Mouse (Mus musculus) brain, adult 2 months (tissue): ENCODE results near the gene Fam181a.

Experiments used
- DNase-seq: peaks from one replicate; pipeline ENCODE4 v3.0.0; 2011; ENCODE audit warnings: low read depth, low spot score

Gene Fam181a

GRCm38 (mm10) chr12:103314640-103315361, 4.0 kb downstream of the Fam181a start:
- DNase-seq = no peak

DNA sequence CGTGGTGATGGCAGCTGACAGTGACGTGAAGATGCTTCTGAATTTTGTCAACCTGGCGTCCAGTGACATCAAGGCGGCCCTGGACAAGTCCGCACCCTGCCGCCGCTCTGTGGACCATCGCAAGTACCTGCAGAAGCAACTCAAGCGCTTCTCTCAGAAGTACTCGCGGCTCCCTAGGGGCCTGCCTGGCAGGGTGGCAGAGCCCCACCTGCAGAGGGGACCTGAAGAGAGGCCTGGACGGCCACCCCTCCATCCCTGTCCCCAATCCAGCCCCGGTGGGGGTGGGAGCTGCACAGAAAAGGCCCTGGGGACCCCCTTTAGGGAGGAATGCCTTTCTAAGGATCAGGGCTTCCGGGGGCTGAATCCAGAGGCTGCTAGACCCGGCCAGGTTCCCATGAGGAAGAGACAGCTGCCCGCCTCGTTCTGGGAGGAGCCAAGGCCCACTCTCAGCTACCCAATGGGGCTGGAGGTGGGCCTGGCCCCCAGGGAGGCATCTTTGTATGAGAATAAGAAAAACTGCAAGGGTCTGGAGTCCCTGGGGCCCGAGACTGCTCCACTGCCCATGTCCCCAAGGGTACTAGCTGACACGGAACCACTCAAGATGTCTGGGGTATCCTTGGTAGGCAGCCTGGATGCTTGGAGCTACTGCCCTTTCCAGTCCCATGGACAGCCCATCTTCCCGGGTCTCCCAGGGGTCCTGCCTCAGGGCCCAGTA, 5.2 kb downstream of the Fam181a start:
- no peak for DNase-seq

DNA sequence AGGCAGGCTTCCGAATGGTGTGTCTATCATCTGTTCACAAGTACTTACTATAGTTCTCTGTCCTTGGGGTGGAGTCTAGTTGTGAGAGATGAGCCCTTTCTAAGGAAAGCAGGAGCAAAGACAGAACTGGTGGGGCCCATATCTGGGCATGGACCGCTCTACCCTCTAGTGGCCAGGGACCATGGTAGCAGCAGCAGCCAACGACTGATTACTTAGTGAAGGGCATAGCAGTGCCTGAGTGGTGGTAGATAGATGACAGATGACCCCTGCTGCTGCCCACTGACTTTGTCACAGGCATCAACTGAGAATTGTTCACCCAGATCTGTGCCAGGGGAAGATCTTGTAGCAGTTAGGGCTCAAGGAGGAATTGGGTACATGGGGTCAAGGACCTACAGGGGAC, 12.0 kb downstream of the Fam181a start:
- DNase-seq = peak; percentile 40

DNA sequence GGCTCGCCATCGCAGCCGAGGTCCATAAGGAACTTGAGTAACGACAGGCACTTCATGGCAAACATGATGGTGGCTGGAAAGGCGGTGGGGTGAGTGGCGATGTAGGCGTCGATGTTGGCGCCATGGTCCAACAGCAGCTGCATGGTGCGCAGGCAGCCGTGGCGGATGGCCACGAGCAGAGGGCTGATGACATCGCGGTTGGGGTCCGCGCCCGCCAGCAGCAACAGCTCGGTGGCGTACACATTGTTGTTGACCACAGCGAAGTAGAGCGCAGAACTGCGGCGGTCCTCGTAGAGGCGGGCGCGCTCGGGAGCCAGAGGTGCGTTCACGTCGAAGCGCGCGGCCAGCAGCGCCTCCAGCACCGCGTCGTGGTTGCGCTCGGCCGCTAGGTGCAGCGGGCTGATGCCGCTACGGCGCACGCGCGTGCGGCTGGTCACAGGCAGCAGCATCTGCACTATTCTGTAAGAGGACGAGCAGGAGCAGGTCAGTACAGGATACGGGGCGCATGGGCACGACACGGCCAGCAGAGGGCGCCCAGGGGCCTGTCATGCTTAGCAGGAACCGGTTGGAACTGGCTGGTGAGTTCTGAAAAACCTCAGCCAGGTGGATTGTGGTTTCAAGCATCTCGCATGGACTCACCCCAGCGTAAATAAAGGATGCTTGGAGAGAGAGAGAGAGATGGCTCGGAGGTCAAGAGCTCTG, 14.5 kb downstream of the Fam181a start:
- peak; percentile 94 for DNase-seq

DNA sequence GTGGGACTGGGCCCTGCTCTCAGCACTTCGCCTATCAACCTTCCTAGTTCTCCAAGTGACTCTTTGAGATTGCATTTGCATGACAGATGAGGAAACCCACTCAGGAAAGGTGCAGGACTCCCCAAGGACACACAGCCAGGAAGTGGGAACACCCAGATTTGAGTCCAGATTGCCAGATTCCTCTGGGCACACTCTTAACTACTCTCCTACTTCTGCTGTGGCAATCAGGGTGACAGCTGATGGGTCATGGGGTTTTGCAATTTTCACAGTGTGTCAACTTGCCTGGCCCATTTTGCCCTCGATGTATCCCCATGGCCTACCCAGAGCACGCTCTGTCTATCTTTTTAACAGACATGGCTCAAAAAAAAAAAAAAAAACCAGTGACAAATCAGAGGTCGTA, 15.8 kb downstream of the Fam181a start:
- no peak for DNase-seq

DNA sequence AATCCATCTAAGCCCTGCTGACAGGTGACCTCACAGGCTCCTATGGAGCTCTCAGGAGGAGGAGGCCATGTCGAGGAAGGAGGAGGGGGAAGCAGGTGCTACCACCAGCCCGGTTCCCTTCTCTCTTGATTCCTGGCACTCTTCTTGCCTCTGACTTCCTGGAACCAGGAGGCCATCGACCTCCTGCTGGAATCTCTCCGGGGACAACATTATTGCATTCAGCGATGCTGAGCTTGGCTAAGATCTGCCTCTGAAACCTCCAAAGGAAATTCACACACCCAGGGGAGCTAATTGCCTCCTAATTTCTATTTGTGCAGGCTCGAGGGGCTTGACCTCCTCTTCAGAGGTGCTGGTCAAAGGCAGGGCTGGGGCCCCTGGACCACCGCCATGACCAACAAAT, 16.3 kb downstream of the Fam181a start:
- DNase-seq = no peak

DNA sequence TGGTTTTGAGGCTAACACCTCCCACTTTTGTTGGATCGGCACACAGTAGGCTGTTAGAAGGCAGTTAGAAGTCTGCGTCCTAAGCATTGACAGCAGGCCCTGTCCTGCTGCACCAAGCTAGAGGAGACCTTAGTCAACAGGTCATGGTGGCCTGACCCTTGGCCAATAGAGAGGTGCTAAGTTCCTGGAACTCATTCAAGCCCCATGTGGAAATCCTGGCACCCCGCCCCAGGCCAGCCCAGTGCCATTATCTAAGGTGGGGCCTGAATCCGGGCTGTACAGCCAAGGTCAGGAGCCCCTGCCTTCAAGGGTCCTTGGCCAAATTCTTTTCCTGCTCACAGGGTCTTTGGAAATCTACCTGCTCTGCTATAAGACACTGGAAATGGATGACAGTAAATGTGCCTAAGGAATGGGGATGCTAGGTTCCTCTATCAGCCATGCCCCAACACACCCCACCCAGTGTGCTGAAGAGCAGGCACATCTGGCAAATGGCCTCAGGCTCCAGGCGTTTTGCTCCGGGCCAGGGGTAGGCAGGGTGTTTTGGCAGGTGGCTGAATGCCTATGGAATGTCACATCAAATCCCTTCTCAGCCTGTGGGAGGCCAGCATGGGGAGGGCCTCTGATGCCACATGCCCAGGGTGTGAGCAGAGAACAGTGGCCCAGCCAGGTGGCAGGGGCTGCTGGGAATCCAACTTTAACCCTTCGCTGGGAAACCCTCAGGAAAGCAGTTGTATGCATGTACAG, 17.8 kb downstream of the Fam181a start:
- no peak for DNase-seq

- DNase-seq = no peak
These were observed 20.7 kb downstream of the Fam181a start for GRCm38 (mm10) chr12:103331491-103331890.

DNA sequence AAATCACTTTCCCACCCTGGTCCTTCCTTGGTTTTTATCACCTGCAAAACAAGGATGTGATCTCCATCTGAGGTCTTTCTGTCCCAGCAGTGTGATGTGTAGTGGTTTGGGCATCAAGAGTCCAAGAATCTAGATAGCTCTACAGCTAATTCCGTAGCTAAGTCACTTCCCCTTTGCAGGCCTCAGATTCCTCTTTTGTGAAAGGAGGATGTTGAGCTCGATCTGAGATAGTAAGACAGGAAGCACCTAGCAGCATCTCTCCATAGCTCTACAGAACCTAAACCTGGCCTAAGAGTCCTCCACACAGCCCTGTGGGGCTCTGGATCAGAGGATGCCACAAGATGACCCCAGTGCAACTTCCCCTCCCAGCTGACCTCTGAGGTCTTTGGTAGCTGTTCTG, 22.1 kb downstream of the Fam181a start:
- no peak for DNase-seq

DNA sequence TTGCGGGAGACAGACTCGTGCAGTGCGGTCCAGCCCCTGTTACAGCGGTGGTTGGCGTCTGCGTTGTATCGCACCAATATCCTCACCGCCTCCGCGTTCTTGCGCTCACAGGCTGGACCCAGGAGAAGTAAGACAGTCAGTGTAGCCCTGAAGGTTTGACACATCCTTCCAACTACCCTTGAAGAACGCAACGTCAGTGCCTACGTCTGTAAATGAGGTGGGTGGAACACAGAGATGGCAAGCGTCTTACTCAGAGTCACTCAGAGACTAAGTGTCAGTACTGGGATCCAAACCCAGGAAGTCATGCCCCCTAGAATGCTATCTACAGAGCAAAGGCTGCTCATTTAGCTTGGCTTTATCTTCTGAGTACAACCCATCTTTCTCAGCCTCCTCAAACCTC, 22.7 kb downstream of the Fam181a start:
- DNase-seq = no peak

GRCm38 (mm10) chr12:103336766-103337165, 26.0 kb downstream of the Fam181a start:
- DNase-seq = no peak

DNA sequence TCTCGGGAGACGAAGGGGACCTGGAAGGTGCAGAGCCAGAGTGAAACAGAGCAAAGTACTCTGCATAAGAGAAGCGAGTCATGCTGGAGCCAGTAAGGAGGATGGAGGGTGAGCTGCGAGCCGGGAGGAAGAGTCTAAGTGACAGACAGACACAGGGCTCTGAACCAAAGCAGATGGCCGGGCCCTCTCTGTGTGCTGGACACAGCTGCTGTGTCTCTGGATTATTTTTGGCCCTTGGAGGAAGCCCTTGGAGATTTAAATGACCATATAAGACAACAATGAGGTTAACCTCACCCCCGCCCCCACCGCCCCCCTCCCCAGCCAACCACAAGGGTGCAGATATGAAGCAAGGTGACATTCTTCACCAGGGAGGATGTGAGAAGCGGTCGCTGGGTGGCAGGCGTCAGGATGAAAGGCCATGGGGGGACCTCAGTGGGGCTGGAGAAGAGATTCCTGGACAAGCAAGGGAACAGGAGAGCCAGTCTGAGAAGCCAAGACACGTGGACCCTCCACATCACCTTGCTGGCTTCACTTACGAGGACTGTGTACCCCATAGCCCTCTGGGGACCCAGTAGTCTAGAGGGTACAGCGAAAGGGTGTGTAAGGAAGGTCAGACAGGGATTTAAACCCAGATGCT, 27.5 kb downstream of the Fam181a start:
- DNase-seq = no peak

GRCm38 (mm10) chr12:103341212-103341611, 30.4 kb downstream of the Fam181a start:
- DNase-seq = no peak

- peak; percentile 58 for DNase-seq
These were observed 32.7 kb downstream of the Fam181a start for GRCm38 (mm10) chr12:103343456-103343855.

DNA sequence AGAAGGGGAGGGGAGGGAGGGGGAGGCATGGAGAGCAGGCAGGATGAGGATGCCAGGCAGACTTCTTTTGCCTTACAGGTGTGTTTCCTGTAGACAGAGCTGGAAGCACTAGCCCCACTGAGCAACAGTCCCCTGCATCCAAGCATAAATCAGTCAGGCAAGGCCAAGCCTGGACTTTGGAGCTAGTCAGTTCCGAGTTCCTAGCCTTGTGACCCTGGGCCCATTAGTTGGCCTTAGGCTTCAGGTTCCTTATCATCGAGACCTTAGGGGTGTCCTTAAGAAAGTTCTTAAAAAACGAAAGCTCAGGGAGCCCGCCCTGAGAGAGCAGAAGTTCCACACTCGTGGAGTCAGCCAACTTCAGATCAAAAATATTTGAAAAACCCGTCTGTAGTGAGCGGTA, 34.2 kb downstream of the Fam181a start:
- no peak for DNase-seq

GRCm38 (mm10) chr12:103346945-103347344, 36.2 kb downstream of the Fam181a start:
- DNase-seq = peak; percentile 87

DNA sequence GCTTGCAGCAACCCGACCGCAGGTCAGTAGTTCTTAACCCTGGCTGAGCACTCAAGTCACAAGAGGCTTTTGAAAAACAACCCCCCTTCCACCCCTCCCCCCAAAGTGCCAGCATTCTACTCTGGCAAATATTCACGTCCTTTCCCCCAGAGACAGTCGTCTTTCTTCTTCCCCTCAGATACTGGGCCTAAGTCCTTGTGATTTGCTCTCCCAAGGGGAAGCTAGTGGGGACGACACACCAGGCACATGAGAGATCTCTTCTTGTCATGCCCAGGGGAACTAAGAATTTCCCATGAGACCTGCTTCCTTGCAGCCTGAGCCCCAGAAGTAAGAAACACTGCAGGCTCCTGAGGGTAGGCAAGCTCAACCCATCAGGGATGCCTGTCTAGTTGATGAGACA, 36.6 kb downstream of the Fam181a start:
- DNase-seq = no peak

- DNase-seq = peak; percentile 92
These were observed 37.7 kb downstream of the Fam181a start for GRCm38 (mm10) chr12:103348506-103348905.

DNA sequence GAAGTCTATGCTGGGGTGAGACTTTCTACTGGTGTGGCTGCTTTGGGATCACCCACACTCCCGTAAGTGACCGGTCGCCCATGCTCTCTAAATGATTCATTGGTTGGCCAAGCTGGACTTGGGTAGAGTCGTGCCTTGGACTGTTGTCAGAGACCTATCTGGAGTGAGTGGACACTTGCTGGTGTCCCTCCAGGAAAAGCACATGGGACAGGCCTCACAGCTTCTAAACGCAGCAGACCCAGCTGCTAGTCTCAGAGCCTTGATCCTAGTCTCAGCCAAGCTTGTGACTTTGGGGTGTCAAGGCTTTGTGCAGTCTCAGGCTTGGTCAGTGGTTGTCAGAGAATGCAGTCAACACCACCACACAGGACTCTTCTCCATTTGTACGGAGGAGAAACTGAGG, 42.0 kb downstream of the Fam181a start:
- no peak for DNase-seq

DNA sequence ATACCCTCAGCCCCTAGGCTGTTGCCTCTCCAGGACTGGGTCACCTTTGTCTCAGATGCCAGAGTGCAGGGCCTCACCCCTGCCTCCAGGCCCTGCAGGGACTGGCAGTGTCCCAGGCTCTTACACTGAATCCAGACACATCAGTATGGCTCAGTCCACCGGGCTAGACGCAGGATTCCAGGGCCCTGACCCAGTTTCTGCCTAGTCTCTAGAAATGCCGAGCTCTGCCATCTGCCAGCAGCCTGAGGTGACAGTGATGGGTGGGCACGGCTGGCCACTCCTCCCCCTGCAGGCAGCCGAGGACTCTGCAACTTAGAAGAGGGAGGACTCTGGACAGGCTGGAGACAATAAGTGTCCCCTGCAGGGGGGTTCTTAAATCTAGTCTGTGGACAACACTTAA, 42.8 kb downstream of the Fam181a start:
- peak; percentile 86 for DNase-seq

- peak; percentile 49 for DNase-seq
These were observed 45.1 kb downstream of the Fam181a start, which contains the start of gene Asb2 for GRCm38 (mm10) chr12:103355746-103356414. TSS of gene Asb2 (minus strand) at chr12:103356001.
